Mouse (Mus musculus): Measurements from ENCODE around the gene 4930402F06Rik.

The 4930402F06Rik gene

GRCm38 (mm10) chr2:35397096-35397495 lies at the start of gene 4930402F06Rik:
Gene 4930402F06Rik (minus strand): TSS chr2:35397175.
- DNase-seq, result no peak

- peak; percentile 33 for DNase-seq
Observed at GRCm38 (mm10) chr2:35446300-35446699, 49.3 kb upstream of the 4930402F06Rik start.

- DNase-seq, result no peak
Observed at GRCm38 (mm10) chr2:35445610-35446009, 48.6 kb upstream of the 4930402F06Rik start.

GRCm38 (mm10) chr2:35444764-35445262 lies 47.8 kb upstream of the 4930402F06Rik start:
- no peak for DNase-seq

GRCm38 (mm10) chr2:35443981-35444763 lies 47.2 kb upstream of the 4930402F06Rik start:
- DNase-seq, result no peak

GRCm38 (mm10) chr2:35443325-35443724 lies 46.4 kb upstream of the 4930402F06Rik start:
- DNase-seq, result no peak

GRCm38 (mm10) chr2:35442079-35442478 lies 45.1 kb upstream of the 4930402F06Rik start:
- no peak for DNase-seq

GRCm38 (mm10) chr2:35441419-35441818 lies 44.4 kb upstream of the 4930402F06Rik start:
- no peak for DNase-seq

GRCm38 (mm10) chr2:35440480-35440879 lies 43.5 kb upstream of the 4930402F06Rik start:
- no peak for DNase-seq

GRCm38 (mm10) chr2:35437796-35438195 lies 40.8 kb upstream of the 4930402F06Rik start:
- DNase-seq, result no peak

GRCm38 (mm10) chr2:35434576-35435123 lies 37.7 kb upstream of the 4930402F06Rik start:
- no peak for DNase-seq

GRCm38 (mm10) chr2:35433428-35433827 lies 36.5 kb upstream of the 4930402F06Rik start:
- DNase-seq, result peak; percentile 40

GRCm38 (mm10) chr2:35432472-35432871 lies 35.5 kb upstream of the 4930402F06Rik start:
- DNase-seq, result peak; percentile 49

- DNase-seq, result peak; percentile 30
Observed at GRCm38 (mm10) chr2:35432011-35432410, 35.0 kb upstream of the 4930402F06Rik start.

GRCm38 (mm10) chr2:35430806-35431205 lies 33.8 kb upstream of the 4930402F06Rik start:
- no peak for DNase-seq

- DNase-seq, result no peak
Observed at GRCm38 (mm10) chr2:35428615-35429300, 31.8 kb upstream of the 4930402F06Rik start.

GRCm38 (mm10) chr2:35427559-35427958 lies 30.6 kb upstream of the 4930402F06Rik start:
- DNase-seq, result no peak

GRCm38 (mm10) chr2:35423711-35424339 lies 26.9 kb upstream of the 4930402F06Rik start:
- DNase-seq, result no peak

- DNase-seq, result no peak
Observed at GRCm38 (mm10) chr2:35422384-35422783, 25.4 kb upstream of the 4930402F06Rik start.

GRCm38 (mm10) chr2:35420681-35421080 lies 23.7 kb upstream of the 4930402F06Rik start:
- no peak for DNase-seq

- no peak for DNase-seq
Observed at GRCm38 (mm10) chr2:35419671-35420070, 22.7 kb upstream of the 4930402F06Rik start.

- no peak for DNase-seq
Observed at GRCm38 (mm10) chr2:35419243-35419642, 22.3 kb upstream of the 4930402F06Rik start.

- DNase-seq, result no peak
Observed at GRCm38 (mm10) chr2:35417231-35417630, 20.3 kb upstream of the 4930402F06Rik start.
